Mouse (Mus musculus): ENCODE data around the gene Ldlrad3. TPM values are rescaled to one million over a fixed set of nuclear protein-coding genes. Genes with fewer than 3 reads are reported as not detected.

The Ldlrad3 gene
- polyA plus RNA-seq, 1 experiment from 2014 or later: 7.2 TPM

GRCm38 (mm10) chr2:102082782-102083181 lies 103.4 kb downstream of the Ldlrad3 start:
- Histone ChIP-seq H3K9me3 (replicated peaks; ENCODE audit: control insufficient read depth, low read length) (no peaks in the 10 kb centered on the region), H3K4me3 (ENCODE audit: low read depth, low read length) (no peak overlapping the region), H3K27ac (ENCODE audit: low read length) (no peak overlapping the region), H3K36me3 (ENCODE audit: control insufficient read depth, insufficient read depth) (0 out of 2 replicates have a peak, but pooled peaks cover 3% of the 10 kb centered on the region), H3K27me3 (ENCODE audit: control insufficient read depth, insufficient read depth, low read depth, low read length) (no peaks in the 10 kb centered on the region), H3K4me1 (ENCODE audit: control insufficient read depth, low read depth, low read length) (no peaks in the 10 kb centered on the region), H3K9ac (ENCODE audit: low read depth, low read length) (no peak overlapping the region), H3K4me2 (ENCODE audit: low read depth, low read length) (no peak overlapping the region)
- ATAC-seq (ENCODE audit: low read depth): no peak

GRCm38 (mm10) chr2:102077554-102077953 lies 108.6 kb downstream of the Ldlrad3 start:
- Histone ChIP-seq H3K4me2 (ENCODE audit: low read depth, low read length) (no peak overlapping the region), H3K9ac (ENCODE audit: low read depth, low read length) (no peak overlapping the region), H3K4me1 (ENCODE audit: control insufficient read depth, low read depth, low read length) (no peaks in the 10 kb centered on the region), H3K9me3 (replicated peaks; ENCODE audit: control insufficient read depth, low read length) (no peaks in the 10 kb centered on the region), H3K36me3 (ENCODE audit: control insufficient read depth, insufficient read depth) (0 out of 2 replicates have a peak, but pooled peaks cover 3% of the 10 kb centered on the region), H3K4me3 (ENCODE audit: low read depth, low read length) (no peak overlapping the region), H3K27me3 (ENCODE audit: control insufficient read depth, insufficient read depth, low read depth, low read length) (no peaks in the 10 kb centered on the region), H3K27ac (ENCODE audit: low read length) (no peak overlapping the region)
- WGBS (ENCODE audit: insufficient replicate concordance): 37% methylated on average over 4 of the region's 4 CpGs
- no peak for ATAC-seq (ENCODE audit: low read depth)

- no peak overlapping the region for H3K4me3 ChIP-seq (ENCODE audit: low read depth, low read length)
- H3K27me3 ChIP-seq (ENCODE audit: control insufficient read depth, insufficient read depth, low read depth, low read length): no peaks in the 10 kb centered on the region
- no peaks in the 10 kb centered on the region for H3K4me1 ChIP-seq (ENCODE audit: control insufficient read depth, low read depth, low read length)
- no peaks in the 10 kb centered on the region for H3K9me3 ChIP-seq (replicated peaks; ENCODE audit: control insufficient read depth, low read length)
- H3K27ac ChIP-seq (ENCODE audit: low read length): no peak overlapping the region
- no peak overlapping the region for H3K4me2 ChIP-seq (ENCODE audit: low read depth, low read length)
- H3K36me3 ChIP-seq (ENCODE audit: control insufficient read depth, insufficient read depth): no peaks in the 10 kb centered on the region
- no peak for ATAC-seq (ENCODE audit: low read depth)
- WGBS (ENCODE audit: insufficient replicate concordance): 69% methylated on average over 6 of the region's 6 CpGs
- no peak overlapping the region for H3K9ac ChIP-seq (ENCODE audit: low read depth, low read length)
These were observed 109.9 kb downstream of the Ldlrad3 start for GRCm38 (mm10) chr2:102076237-102076636.

- no peaks in the 10 kb centered on the region for H3K9me3 ChIP-seq (replicated peaks; ENCODE audit: control insufficient read depth, low read length)
- H3K27me3 ChIP-seq (ENCODE audit: control insufficient read depth, insufficient read depth, low read depth, low read length): no peaks in the 10 kb centered on the region
- no peaks in the 10 kb centered on the region for H3K36me3 ChIP-seq (ENCODE audit: control insufficient read depth, insufficient read depth)
- H3K4me2 ChIP-seq (ENCODE audit: low read depth, low read length): no peak overlapping the region
- H3K4me3 ChIP-seq (ENCODE audit: low read depth, low read length): no peak overlapping the region
- H3K4me1 ChIP-seq (ENCODE audit: control insufficient read depth, low read depth, low read length): no peaks in the 10 kb centered on the region
- no peak overlapping the region for H3K9ac ChIP-seq (ENCODE audit: low read depth, low read length)
- H3K27ac ChIP-seq (ENCODE audit: low read length): no peak overlapping the region
- ATAC-seq (ENCODE audit: low read depth): no peak
- 65% methylated on average over 6 of the region's 6 CpGs for WGBS (ENCODE audit: insufficient replicate concordance)
These were observed 112.7 kb downstream of the Ldlrad3 start for GRCm38 (mm10) chr2:102073266-102074037.

GRCm38 (mm10) chr2:102072859-102073258 lies 113.3 kb downstream of the Ldlrad3 start:
- H3K9me3 ChIP-seq (replicated peaks; ENCODE audit: control insufficient read depth, low read length): no peaks in the 10 kb centered on the region
- no peak overlapping the region for H3K4me2 ChIP-seq (ENCODE audit: low read depth, low read length)
- no peaks in the 10 kb centered on the region for H3K27me3 ChIP-seq (ENCODE audit: control insufficient read depth, insufficient read depth, low read depth, low read length)
- no peaks in the 10 kb centered on the region for H3K36me3 ChIP-seq (ENCODE audit: control insufficient read depth, insufficient read depth)
- WGBS (ENCODE audit: insufficient replicate concordance): 58% methylated on average over 4 of the region's 4 CpGs
- no peak overlapping the region for H3K4me3 ChIP-seq (ENCODE audit: low read depth, low read length)
- H3K4me1 ChIP-seq (ENCODE audit: control insufficient read depth, low read depth, low read length): no peaks in the 10 kb centered on the region
- H3K9ac ChIP-seq (ENCODE audit: low read depth, low read length): no peak overlapping the region
- no peak for ATAC-seq (ENCODE audit: low read depth)
- H3K27ac ChIP-seq (ENCODE audit: low read length): no peak overlapping the region

GRCm38 (mm10) chr2:102071022-102071717 lies 115.0 kb downstream of the Ldlrad3 start:
- no peak for ATAC-seq (ENCODE audit: low read depth)
- WGBS (ENCODE audit: insufficient replicate concordance): 68% methylated on average over 10 of the region's 10 CpGs

GRCm38 (mm10) chr2:102064826-102065441 lies 121.3 kb downstream of the Ldlrad3 start:
- WGBS (ENCODE audit: insufficient replicate concordance): 61% methylated on average over 8 of the region's 8 CpGs
- no peaks in the 10 kb centered on the region for H3K27me3 ChIP-seq (ENCODE audit: control insufficient read depth, insufficient read depth, low read depth, low read length)
- H3K9ac ChIP-seq (ENCODE audit: low read depth, low read length): no peak overlapping the region
- H3K36me3 ChIP-seq (ENCODE audit: control insufficient read depth, insufficient read depth): no peaks in the 10 kb centered on the region
- ATAC-seq (ENCODE audit: low read depth): no peak
- no peaks in the 10 kb centered on the region for H3K4me1 ChIP-seq (ENCODE audit: control insufficient read depth, low read depth, low read length)
- H3K27ac ChIP-seq (ENCODE audit: low read length): no peak overlapping the region
- H3K9me3 ChIP-seq (replicated peaks; ENCODE audit: control insufficient read depth, low read length): no peaks in the 10 kb centered on the region
- H3K4me3 ChIP-seq (ENCODE audit: low read depth, low read length): no peak overlapping the region
- H3K4me2 ChIP-seq (ENCODE audit: low read depth, low read length): no peak overlapping the region

More at GRCm38 (mm10) chr2:102071022-102071717, 115.0 kb downstream of the Ldlrad3 start:
- H3K9me3 ChIP-seq (replicated peaks; ENCODE audit: control insufficient read depth, low read length): no peaks in the 10 kb centered on the region
- H3K27ac ChIP-seq (ENCODE audit: low read length): no peak overlapping the region
- H3K4me3 ChIP-seq (ENCODE audit: low read depth, low read length): no peak overlapping the region
- H3K36me3 ChIP-seq (ENCODE audit: control insufficient read depth, insufficient read depth): no peaks in the 10 kb centered on the region
- H3K4me2 ChIP-seq (ENCODE audit: low read depth, low read length): no peak overlapping the region
- no peak overlapping the region for H3K9ac ChIP-seq (ENCODE audit: low read depth, low read length)
- H3K27me3 ChIP-seq (ENCODE audit: control insufficient read depth, insufficient read depth, low read depth, low read length): no peaks in the 10 kb centered on the region
- no peaks in the 10 kb centered on the region for H3K4me1 ChIP-seq (ENCODE audit: control insufficient read depth, low read depth, low read length)

GRCm38 (mm10) chr2:102063906-102064505 lies 122.2 kb downstream of the Ldlrad3 start:
- no peak overlapping the region for H3K4me2 ChIP-seq (ENCODE audit: low read depth, low read length)
- no peak overlapping the region for H3K4me3 ChIP-seq (ENCODE audit: low read depth, low read length)
- no peaks in the 10 kb centered on the region for H3K9me3 ChIP-seq (replicated peaks; ENCODE audit: control insufficient read depth, low read length)
- no peak for ATAC-seq (ENCODE audit: low read depth)
- no peaks in the 10 kb centered on the region for H3K36me3 ChIP-seq (ENCODE audit: control insufficient read depth, insufficient read depth)
- WGBS (ENCODE audit: insufficient replicate concordance): 64% methylated on average over 7 of the region's 7 CpGs
- H3K27me3 ChIP-seq (ENCODE audit: control insufficient read depth, insufficient read depth, low read depth, low read length): no peaks in the 10 kb centered on the region
- H3K4me1 ChIP-seq (ENCODE audit: control insufficient read depth, low read depth, low read length): no peaks in the 10 kb centered on the region
- H3K9ac ChIP-seq (ENCODE audit: low read depth, low read length): no peak overlapping the region
- no peak overlapping the region for H3K27ac ChIP-seq (ENCODE audit: low read length)
